Mouse (Mus musculus): ENCODE measurements at regions not wholly inside any gene's neighbourhood (a gene's known extent, or its start where the extent isn't known, plus 50 kb on each side); places are given as distances from the start of the nearest gene placed in this dataset.

- Histone ChIP-seq H3K4me3 (ENCODE audit: low read depth, low read length) (no peak overlapping the region), H3K9ac (replicated peaks; ENCODE audit: low read depth, low read length) (no peak overlapping the region), H3K36me3 (ENCODE audit: control insufficient read depth, insufficient read depth, low read length) (no peaks in the 10 kb centered on the region), H3K4me1 (ENCODE audit: control insufficient read depth, insufficient read depth, low read length) (no peaks in the 10 kb centered on the region), H3K27ac (ENCODE audit: low read depth, low read length) (no peak overlapping the region), H3K9me3 (ENCODE audit: control insufficient read depth, low read length) (no peaks in the 10 kb centered on the region), H3K27me3 (ENCODE audit: control insufficient read depth, insufficient read depth, low read length) (no peaks in the 10 kb centered on the region), H3K4me2 (ENCODE audit: low read depth, low read length) (no peak overlapping the region)
- whole genome bisulfite sequencing: 93% methylated on average over 2 of the region's 2 CpGs
- ATAC-seq (ENCODE audit: low read depth): no peak
Observed at GRCm38 (mm10) chr13:118513961-118514360, 126.9 kb upstream of the Mrps30 start.

GRCm38 (mm10) chr13:118506136-118506535 lies 119.1 kb upstream of the Mrps30 start:
- Histone ChIP-seq H3K27ac (ENCODE audit: low read depth, low read length) (no peak overlapping the region), H3K9me3 (ENCODE audit: control insufficient read depth, low read length) (no peaks in the 10 kb centered on the region), H3K27me3 (ENCODE audit: control insufficient read depth, insufficient read depth, low read length) (no peaks in the 10 kb centered on the region), H3K4me3 (ENCODE audit: low read depth, low read length) (no peak overlapping the region), H3K36me3 (ENCODE audit: control insufficient read depth, insufficient read depth, low read length) (no peaks in the 10 kb centered on the region), H3K4me2 (ENCODE audit: low read depth, low read length) (no peak overlapping the region), H3K9ac (replicated peaks; ENCODE audit: low read depth, low read length) (no peak overlapping the region), H3K4me1 (ENCODE audit: control insufficient read depth, insufficient read depth, low read length) (no peaks in the 10 kb centered on the region)
- 53% methylated on average over 4 of the region's 4 CpGs for WGBS
- no peak for ATAC-seq (ENCODE audit: low read depth)

GRCm38 (mm10) chr13:118490610-118491009 lies 103.6 kb upstream of the Mrps30 start:
- H3K4me1 ChIP-seq (ENCODE audit: control insufficient read depth, insufficient read depth, low read length): no peaks in the 10 kb centered on the region
- ATAC-seq (ENCODE audit: low read depth): peak; percentile 61; the same call in 1 of the 2 replicates
- no peak overlapping the region for H3K4me3 ChIP-seq (ENCODE audit: low read depth, low read length)
- no peak overlapping the region for H3K9ac ChIP-seq (replicated peaks; ENCODE audit: low read depth, low read length)
- H3K27ac ChIP-seq (ENCODE audit: low read depth, low read length): no peak overlapping the region
- no peak overlapping the region for H3K4me2 ChIP-seq (ENCODE audit: low read depth, low read length)
- no peaks in the 10 kb centered on the region for H3K27me3 ChIP-seq (ENCODE audit: control insufficient read depth, insufficient read depth, low read length)
- WGBS: 29% methylated on average over 3 of the region's 3 CpGs
- H3K9me3 ChIP-seq (ENCODE audit: control insufficient read depth, low read length): no peaks in the 10 kb centered on the region
- H3K36me3 ChIP-seq (ENCODE audit: control insufficient read depth, insufficient read depth, low read length): no peaks in the 10 kb centered on the region

GRCm38 (mm10) chr13:118483031-118483430 lies 96.0 kb upstream of the Mrps30 start:
- Histone ChIP-seq H3K36me3 (ENCODE audit: control insufficient read depth, insufficient read depth, low read length) (no peaks in the 10 kb centered on the region), H3K27me3 (ENCODE audit: control insufficient read depth, insufficient read depth, low read length) (no peaks in the 10 kb centered on the region), H3K4me2 (ENCODE audit: low read depth, low read length) (no peak overlapping the region), H3K4me3 (ENCODE audit: low read depth, low read length) (no peak overlapping the region), H3K27ac (ENCODE audit: low read depth, low read length) (no peak overlapping the region), H3K9ac (replicated peaks; ENCODE audit: low read depth, low read length) (no peak overlapping the region), H3K4me1 (ENCODE audit: control insufficient read depth, insufficient read depth, low read length) (no peaks in the 10 kb centered on the region), H3K9me3 (ENCODE audit: control insufficient read depth, low read length) (no peaks in the 10 kb centered on the region)
- no peak for ATAC-seq (ENCODE audit: low read depth)
- 64% methylated on average over 8 of the region's 8 CpGs for WGBS

- H3K4me3 ChIP-seq (ENCODE audit: low read depth, low read length): no peak overlapping the region
- H3K4me2 ChIP-seq (ENCODE audit: low read depth, low read length): no peak overlapping the region
- no peaks in the 10 kb centered on the region for H3K36me3 ChIP-seq (ENCODE audit: control insufficient read depth, insufficient read depth, low read length)
- H3K27me3 ChIP-seq (ENCODE audit: control insufficient read depth, insufficient read depth, low read length): no peaks in the 10 kb centered on the region
- WGBS: 80% methylated on average over 1 of the region's 1 CpGs
- no peak overlapping the region for H3K9ac ChIP-seq (replicated peaks; ENCODE audit: low read depth, low read length)
- no peak overlapping the region for H3K27ac ChIP-seq (ENCODE audit: low read depth, low read length)
- H3K4me1 ChIP-seq (ENCODE audit: control insufficient read depth, insufficient read depth, low read length): no peaks in the 10 kb centered on the region
- ATAC-seq (ENCODE audit: low read depth): no peak
- H3K9me3 ChIP-seq (ENCODE audit: control insufficient read depth, low read length): no peaks in the 10 kb centered on the region
Observed at GRCm38 (mm10) chr13:118480237-118480636, 93.2 kb upstream of the Mrps30 start.

- H3K9ac ChIP-seq (replicated peaks; ENCODE audit: low read depth, low read length): no peak overlapping the region
- H3K36me3 ChIP-seq (ENCODE audit: control insufficient read depth, insufficient read depth, low read length): no peaks in the 10 kb centered on the region
- 54% methylated on average over 1 of the region's 1 CpGs for WGBS
- no peaks in the 10 kb centered on the region for H3K27me3 ChIP-seq (ENCODE audit: control insufficient read depth, insufficient read depth, low read length)
- no peak overlapping the region for H3K4me3 ChIP-seq (ENCODE audit: low read depth, low read length)
- no peaks in the 10 kb centered on the region for H3K9me3 ChIP-seq (ENCODE audit: control insufficient read depth, low read length)
- H3K27ac ChIP-seq (ENCODE audit: low read depth, low read length): no peak overlapping the region
- no peak overlapping the region for H3K4me2 ChIP-seq (ENCODE audit: low read depth, low read length)
- H3K4me1 ChIP-seq (ENCODE audit: control insufficient read depth, insufficient read depth, low read length): no peaks in the 10 kb centered on the region
- ATAC-seq (ENCODE audit: low read depth): no peak
Observed at GRCm38 (mm10) chr13:118478487-118478886, 91.4 kb upstream of the Mrps30 start.

GRCm38 (mm10) chr13:118472578-118472977 lies 85.5 kb upstream of the Mrps30 start:
- Histone ChIP-seq H3K4me2 (ENCODE audit: low read depth, low read length) (no peak overlapping the region), H3K36me3 (ENCODE audit: control insufficient read depth, insufficient read depth, low read length) (no peaks in the 10 kb centered on the region), H3K27ac (ENCODE audit: low read depth, low read length) (no peak overlapping the region), H3K4me3 (ENCODE audit: low read depth, low read length) (no peak overlapping the region), H3K9ac (replicated peaks; ENCODE audit: low read depth, low read length) (no peak overlapping the region), H3K27me3 (ENCODE audit: control insufficient read depth, insufficient read depth, low read length) (no peaks in the 10 kb centered on the region), H3K4me1 (ENCODE audit: control insufficient read depth, insufficient read depth, low read length) (no peaks in the 10 kb centered on the region), H3K9me3 (ENCODE audit: control insufficient read depth, low read length) (no peaks in the 10 kb centered on the region)
- WGBS: 89% methylated on average over 7 of the region's 7 CpGs
- ATAC-seq (ENCODE audit: low read depth): no peak

- H3K4me2 ChIP-seq (ENCODE audit: low read depth, low read length): no peak overlapping the region
- no peaks in the 10 kb centered on the region for H3K9me3 ChIP-seq (ENCODE audit: control insufficient read depth, low read length)
- no peak for ATAC-seq (ENCODE audit: low read depth)
- H3K27me3 ChIP-seq (ENCODE audit: control insufficient read depth, insufficient read depth, low read length): no peaks in the 10 kb centered on the region
- no peak overlapping the region for H3K9ac ChIP-seq (replicated peaks; ENCODE audit: low read depth, low read length)
- WGBS: 90% methylated on average over 9 of the region's 9 CpGs
- H3K36me3 ChIP-seq (ENCODE audit: control insufficient read depth, insufficient read depth, low read length): no peaks in the 10 kb centered on the region
- H3K4me1 ChIP-seq (ENCODE audit: control insufficient read depth, insufficient read depth, low read length): no peaks in the 10 kb centered on the region
- H3K27ac ChIP-seq (ENCODE audit: low read depth, low read length): no peak overlapping the region
- no peak overlapping the region for H3K4me3 ChIP-seq (ENCODE audit: low read depth, low read length)
Observed at GRCm38 (mm10) chr13:118459672-118460384, 72.8 kb upstream of the Mrps30 start.

- H3K4me2 ChIP-seq (ENCODE audit: low read depth, low read length): no peak overlapping the region
- no peak overlapping the region for H3K4me3 ChIP-seq (ENCODE audit: low read depth, low read length)
- H3K4me1 ChIP-seq (ENCODE audit: control insufficient read depth, insufficient read depth, low read length): no peaks in the 10 kb centered on the region
- no peak overlapping the region for H3K27ac ChIP-seq (ENCODE audit: low read depth, low read length)
- no peaks in the 10 kb centered on the region for H3K27me3 ChIP-seq (ENCODE audit: control insufficient read depth, insufficient read depth, low read length)
- H3K9me3 ChIP-seq (ENCODE audit: control insufficient read depth, low read length): no peaks in the 10 kb centered on the region
- ATAC-seq (ENCODE audit: low read depth): no peak
- no peak overlapping the region for H3K9ac ChIP-seq (replicated peaks; ENCODE audit: low read depth, low read length)
- 73% methylated on average over 6 of the region's 6 CpGs for WGBS
- H3K36me3 ChIP-seq (ENCODE audit: control insufficient read depth, insufficient read depth, low read length): no peaks in the 10 kb centered on the region
Observed at GRCm38 (mm10) chr13:118448977-118449705, 62.1 kb upstream of the Mrps30 start.

All from neural tube, embryonic 14.5 days (tissue).